Mouse (Mus musculus): ENCODE data around the gene Lsamp.

The Lsamp gene

DNA sequence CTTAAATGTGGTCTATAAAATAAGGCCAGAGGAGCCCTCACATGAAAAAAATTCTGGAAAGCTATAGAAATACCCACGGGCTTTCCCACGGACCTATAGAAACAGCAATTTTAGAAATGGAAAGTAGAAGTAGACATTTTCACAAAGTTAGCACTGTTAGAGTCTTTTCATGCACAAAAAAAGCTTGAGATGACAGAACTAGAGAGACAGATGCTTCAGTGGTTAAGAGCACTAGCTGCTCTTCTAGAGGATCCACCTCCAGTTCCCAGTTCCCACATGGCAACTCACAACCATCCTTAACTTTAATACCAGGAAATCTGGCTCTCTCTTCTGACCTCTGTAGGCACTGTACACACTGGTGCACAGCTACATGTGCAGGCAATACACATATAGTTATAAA lies 2049.3 kb downstream of the Lsamp start:
- no peak for DNase-seq (ENCODE audit: low read depth, low spot score)

DNA sequence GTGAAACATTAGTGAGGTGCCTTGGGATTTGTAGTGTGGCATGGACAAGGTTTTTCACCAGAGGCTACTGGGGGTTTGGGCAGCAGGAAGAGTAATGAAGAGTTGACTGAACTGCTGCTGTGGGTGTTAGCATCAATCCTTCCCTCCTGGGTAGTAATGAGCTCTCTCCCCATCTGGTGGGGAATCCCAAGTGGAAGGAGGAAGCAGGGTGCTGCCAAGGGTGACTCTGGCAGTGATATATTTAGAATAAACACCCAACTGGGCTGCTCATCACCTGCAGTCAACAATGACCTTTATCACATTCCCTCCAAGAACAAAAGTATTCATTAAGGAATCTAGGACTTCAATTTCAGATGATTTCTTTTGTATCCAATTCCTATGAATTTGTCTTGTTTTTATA lies 2064.0 kb downstream of the Lsamp start:
- DNase-seq (ENCODE audit: low read depth, low spot score) = no peak

DNA sequence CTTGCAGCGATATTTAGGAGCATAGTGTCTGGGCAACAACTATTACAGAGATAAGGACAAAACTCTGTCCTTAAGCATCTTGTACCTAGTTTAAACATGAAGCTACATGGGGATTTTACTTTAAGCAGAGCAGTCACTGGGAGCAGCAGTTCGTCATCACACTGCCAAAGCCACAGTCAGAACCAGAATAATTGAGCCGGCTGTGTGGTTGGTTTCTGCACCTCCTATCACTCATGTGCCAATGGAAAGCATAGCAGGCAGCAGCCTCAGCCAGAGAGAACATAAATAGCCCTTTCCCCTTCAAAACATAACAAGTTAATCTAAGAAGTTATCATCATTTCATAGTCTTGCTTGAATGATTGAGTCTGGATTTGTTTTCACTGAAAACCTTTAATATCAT lies 2075.8 kb downstream of the Lsamp start:
- no peak for DNase-seq (ENCODE audit: low read depth, low spot score)

DNA sequence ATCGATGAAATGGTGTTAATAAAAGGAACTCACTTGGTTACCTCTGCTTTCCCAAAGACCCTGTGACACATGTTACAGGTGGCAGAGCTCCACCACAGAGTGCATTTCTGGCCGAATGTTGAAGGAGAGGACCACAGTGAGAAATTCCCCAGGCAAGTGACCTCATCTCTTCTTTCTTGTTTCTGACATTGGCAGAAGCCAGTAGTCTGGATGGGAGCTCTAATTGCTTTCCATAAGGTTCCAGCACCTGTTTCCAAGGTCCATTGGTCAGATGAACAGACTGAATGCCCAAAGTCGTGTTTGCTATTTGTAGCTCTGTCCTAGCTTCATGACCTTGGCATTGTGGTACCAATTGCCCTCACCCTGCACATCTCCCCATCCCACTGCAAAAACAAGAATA lies 2090.2 kb downstream of the Lsamp start:
- no peak for DNase-seq (ENCODE audit: low read depth, low spot score)

DNA sequence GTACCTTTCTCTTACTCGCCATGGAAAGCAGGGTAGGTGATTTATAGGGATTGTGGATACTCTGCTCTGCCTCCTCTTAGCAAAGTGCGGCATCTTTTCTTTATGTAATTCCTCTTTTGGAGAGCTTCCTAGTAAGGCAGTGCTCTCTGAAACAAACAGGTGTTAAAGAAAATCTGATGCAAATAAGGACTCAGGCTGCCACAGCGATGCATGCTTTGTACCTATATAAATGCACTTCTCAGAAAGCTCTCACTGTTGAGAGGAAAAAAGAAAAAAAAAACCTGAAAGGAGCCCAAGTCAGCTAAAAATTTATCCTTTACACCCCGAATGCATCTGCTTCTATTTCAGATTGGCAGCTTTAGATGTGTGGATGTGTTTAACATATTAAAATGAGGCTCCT lies 2095.4 kb downstream of the Lsamp start:
- DNase-seq (ENCODE audit: low read depth, low spot score) = no peak

DNA sequence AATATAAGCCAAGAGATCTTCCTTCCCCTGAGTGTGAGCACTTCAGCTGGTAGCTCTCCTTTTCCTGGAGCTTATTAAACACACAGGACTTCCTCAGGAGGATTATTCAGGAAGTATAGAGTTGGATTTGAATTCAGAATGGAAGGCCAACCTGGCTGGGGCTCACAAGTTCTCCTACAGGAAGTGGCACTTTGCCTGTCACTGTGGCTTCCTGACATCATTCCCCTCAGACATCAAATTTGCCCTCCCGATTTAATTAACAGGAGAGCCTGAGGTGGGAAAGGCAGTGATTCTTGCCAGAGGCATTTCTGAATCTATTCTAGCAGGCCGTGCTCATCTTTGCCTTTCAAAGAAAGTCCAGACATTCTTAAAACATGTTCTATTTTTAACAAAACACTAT lies 2097.4 kb downstream of the Lsamp start:
- DNase-seq (ENCODE audit: low read depth, low spot score) = no peak

DNA sequence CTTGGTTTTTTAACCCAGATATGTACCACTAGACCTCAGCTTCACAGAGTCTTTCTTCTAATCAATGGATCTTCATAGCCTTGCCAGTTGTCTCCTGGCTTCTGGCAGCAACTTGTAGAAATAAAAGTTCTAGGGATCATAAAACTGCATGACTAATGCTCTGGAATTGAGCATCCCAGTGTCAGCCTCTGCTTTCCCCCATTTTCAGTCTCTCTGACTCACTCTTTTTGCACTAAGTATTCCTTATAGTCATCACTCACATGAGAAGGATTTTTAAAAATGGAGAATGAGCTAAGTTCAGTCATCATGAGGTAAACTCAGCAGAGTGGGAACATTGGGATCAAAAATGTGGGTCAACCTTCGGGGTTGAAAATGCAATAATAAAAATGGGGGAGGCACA lies 2113.3 kb downstream of the Lsamp start:
- DNase-seq (ENCODE audit: low read depth, low spot score) = no peak

DNA sequence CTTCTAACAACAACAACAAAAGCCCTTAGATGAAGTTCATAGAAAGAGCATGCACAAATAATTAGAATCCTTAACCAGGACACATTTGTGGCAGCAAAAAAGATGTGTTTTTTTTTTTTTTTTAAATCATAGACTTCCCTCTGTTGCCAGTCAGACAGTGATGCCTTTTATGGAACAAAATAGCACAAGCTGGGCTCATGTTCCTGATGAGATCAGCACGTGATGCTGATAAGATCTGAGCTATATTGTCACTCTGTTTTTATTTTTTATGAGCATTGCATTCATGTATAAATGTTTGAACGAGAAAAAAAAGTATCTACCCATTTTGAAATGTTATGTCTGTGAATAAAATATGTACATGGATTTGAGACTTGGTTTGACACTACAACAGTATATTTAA lies 2118.0 kb downstream of the Lsamp start:
- DNase-seq (ENCODE audit: low read depth, low spot score) = no peak

DNA sequence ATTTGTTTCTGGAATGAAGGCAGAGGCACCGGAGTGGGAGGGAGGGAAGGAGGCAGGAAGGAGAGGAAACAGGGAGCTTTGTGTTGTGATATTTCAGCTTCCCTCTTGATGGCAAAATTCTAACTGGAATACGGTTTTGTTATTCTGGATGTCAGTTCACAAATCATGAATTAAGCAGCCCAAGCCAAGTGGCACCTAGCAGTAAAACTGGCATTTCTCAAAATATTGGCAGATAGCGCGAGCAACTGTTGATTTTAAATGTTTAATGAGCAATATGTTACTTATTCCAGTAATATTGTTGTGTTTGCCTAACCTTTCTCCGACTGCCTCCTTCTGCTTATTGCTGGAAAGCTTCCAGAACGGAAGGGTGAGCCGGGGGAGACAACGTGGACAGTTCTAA lies 2118.5 kb downstream of the Lsamp start:
- DNase-seq (ENCODE audit: low read depth, low spot score) = no peak

DNA sequence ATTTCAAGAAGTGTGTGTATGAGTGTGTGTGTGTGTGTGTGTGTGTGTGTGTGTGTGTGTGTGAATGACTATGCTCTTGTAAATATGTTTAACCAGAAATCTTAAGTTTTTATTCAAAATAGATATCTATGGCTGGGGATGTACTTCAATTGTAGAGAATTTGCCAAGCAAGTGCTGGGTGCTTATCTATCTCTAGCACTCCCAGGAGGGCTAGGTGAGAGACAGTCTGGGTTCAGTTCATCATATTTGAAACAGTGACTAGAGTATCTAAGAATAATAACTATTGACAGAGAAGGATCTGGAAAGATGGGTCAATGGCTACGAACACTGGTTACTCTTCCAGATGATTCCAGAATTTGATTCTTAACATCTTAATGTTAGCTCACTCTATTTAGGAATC lies 2128.1 kb downstream of the Lsamp start:
- DNase-seq (ENCODE audit: low read depth, low spot score) = no peak

DNA sequence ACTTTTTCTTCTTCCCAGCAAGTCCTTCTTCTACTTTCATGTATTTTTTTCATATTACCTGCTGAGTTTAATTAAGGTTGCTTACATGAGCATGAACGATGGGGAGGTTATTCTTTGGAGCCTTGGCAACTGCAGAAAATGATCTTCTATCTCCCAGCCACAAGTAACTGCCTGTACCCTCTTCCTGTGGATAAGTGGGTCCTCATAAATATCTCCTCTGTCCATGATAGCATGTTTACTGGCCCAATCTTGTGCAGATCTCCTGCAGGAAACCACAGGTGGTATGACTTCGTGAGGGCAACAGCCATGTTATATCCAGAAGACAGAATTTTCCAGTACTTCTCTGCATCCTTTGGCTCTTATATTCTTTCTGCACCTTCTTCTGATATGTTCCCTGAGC lies 2129.1 kb downstream of the Lsamp start:
- no peak for DNase-seq (ENCODE audit: low read depth, low spot score)

DNA sequence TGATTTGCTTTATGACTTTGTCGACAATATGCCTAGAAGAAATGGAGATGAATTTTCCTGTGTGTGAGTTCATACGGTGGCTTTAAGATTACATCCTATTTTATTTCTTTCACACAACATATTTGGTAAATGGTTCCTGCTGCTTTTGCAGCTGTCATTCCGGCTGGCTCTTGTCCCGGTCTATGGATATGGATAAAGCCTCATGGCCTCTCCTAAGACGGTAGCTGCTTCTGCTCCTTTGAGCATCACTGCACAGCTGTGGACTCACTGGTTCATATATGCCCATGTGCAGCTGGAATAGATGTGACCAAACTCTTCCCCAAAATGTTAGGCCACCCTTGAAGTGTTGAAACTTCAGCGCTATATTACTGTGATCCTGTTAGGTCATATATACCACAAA lies 2137.6 kb downstream of the Lsamp start:
- DNase-seq (ENCODE audit: low read depth, low spot score) = no peak

DNA sequence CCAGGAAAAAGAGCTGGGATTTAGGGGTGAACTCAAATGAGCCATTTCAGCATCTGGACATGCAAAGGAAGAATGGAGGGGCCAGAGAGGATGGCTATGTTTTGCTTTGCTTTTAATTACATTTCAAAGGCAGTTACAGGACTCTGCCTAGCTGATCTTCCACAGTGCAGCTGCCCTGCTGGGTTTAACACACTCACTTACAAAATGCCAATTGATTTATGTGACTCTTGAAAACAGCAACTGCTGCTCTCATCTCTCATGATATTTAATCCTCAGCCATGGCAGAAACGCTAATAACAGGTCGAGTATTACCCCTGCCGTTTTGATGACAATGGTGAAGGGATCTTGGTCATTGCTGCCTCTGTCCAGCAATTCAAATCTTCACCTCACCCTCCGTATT lies 2139.7 kb downstream of the Lsamp start:
- no peak for DNase-seq (ENCODE audit: low read depth, low spot score)

DNA sequence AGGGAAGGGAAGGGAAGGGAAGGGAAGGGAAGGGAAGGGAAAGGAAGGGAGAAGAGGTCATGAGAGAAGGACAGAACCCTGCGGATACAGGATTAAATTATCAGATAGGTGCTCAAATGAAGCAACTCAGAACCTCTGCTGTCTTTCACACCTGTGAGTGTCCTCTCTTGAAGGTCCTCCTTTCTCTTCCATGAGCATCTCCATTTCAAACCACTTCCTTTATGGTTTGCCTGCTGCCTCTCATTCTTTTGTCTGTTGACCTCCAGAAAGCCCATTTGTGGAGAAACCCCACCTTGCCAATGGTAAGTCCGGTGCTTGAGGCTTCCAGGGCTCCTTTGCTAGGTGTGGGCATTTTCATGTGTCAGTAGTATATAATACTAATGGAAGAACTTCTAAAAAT lies 2141.9 kb downstream of the Lsamp start:
- DNase-seq (ENCODE audit: low read depth, low spot score) = no peak

DNA sequence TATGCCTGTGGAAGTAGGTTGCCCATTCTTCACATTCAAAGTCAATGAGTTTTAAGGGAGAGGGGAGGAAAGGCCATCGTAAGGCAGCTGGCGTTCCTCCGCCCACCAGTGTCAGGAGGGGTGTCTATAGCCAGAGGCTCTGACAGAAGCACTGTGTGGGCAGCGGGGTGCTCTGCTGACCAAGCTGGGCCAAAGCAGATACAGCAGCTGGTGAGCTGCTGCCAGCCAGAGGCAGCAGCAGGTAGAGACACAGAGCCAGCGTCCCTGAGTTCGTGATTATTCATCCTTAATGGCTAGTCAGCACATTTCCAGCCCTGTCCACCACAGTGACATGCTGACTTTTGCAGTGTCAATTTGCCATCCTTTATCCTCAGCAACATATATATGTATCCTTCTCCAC lies 2163.0 kb downstream of the Lsamp start:
- DNase-seq (ENCODE audit: low read depth, low spot score) = no peak

DNA sequence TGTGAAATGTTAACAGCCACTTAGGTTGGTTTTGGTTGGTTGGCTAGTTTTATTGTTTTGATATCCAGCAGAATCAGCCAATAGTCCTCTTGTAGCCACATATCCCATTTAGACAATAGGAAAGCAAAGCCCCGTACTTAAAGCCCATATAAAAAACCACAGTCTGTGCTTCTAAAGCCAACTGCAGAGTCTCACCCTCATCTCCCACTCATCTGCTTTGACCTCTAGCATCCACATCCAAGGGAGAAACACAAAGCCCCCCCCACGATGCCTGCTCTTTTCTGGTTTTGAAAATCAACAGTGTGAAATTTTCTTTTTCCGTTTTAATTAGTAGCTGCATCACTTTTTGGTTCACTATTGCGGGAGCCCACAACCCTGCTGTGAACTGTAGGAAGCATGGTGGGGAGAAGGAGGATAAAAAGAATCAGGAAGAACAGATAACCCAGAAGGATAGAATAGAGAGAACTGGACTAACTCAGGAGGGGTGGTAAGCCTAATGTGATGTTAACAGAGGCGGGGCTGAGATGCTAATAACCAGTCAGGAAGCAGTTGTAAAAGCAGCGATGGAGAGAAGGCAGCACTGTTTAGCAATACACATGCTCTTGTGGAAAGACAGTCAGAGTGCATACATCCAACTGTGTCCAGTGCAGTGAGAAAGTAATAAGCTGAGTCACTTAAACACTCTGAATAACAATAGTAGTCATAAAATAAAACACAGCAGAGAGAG lies 2165.2 kb downstream of the Lsamp start:
- DNase-seq (ENCODE audit: low read depth, low spot score) = no peak

DNA sequence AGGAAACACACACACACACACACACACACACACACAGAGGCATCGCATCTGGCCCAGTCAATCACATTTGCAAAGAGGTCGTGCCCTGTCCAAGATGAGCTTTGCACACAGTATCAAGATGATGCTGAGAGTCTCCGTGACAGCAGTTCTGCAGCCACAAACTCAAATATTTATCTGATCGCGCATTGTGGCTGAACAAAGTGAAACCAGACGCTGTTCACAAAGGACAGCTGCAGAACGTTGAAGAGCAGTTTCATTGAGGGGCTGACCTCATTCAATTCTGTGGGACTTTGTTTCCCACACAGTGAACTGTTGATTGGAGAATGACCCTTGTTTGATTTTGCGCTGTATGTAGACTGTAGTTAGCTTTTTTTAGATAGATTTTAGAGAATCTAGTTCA lies 2168.5 kb downstream of the Lsamp start:
- no peak for DNase-seq (ENCODE audit: low read depth, low spot score)

DNA sequence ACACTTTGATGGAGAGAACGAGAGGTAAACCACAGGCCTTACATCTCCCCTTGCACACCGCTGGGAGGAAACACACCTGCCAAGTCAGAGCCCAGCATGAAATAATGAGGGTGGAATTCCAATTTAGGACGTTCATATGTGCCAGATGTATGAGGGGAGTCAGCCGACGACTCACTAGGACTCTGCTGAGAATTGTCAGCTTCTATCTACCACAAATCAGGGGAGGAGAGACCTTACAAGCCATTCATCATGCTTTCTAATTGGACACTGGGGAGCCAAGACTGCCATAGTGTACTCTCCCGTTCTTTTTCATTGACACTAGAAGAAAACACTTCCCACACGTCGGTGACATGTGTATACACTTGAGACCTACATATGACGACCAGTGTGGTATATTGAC lies 2173.7 kb downstream of the Lsamp start:
- DNase-seq (ENCODE audit: low read depth, low spot score) = no peak

DNA sequence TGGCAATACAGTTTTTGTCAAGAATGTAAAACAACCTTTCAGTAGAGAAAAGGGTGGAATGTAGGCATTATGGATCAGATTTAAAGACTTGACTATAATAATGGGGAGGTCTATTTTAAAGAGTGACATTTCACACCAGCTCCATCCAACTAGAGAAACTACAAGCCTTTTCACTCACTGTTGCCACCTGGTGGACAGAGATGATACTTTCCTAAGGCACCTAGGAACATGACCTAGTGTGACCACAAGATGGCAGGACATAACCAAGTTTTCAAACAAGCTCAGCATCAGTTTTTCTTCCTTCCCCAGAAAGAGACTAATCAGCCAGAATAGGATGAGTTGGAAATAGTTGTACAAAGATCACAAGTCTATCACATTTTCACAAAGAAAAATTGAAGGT lies 2180.8 kb downstream of the Lsamp start:
- DNase-seq (ENCODE audit: low read depth, low spot score) = peak; percentile 31

DNA sequence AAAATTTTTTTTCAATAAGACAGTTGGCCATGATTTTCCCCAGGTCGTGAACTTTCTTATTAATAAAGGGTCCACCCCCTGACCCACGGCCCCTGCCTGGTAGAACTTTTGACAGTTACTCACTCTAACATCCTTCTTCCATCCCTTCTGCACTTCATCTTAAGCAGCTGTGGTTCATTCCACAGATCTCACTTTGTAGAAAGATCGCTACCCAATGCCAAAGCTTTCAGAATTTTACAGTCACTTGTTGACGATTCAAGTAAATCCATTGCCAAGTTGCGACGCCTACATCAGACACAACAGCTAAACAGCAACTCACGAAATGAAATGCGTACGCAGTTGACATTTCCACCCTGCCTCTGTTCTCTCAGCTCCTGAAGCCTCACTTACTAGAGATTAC lies 2184.1 kb downstream of the Lsamp start:
- DNase-seq (ENCODE audit: low read depth, low spot score) = no peak

DNA sequence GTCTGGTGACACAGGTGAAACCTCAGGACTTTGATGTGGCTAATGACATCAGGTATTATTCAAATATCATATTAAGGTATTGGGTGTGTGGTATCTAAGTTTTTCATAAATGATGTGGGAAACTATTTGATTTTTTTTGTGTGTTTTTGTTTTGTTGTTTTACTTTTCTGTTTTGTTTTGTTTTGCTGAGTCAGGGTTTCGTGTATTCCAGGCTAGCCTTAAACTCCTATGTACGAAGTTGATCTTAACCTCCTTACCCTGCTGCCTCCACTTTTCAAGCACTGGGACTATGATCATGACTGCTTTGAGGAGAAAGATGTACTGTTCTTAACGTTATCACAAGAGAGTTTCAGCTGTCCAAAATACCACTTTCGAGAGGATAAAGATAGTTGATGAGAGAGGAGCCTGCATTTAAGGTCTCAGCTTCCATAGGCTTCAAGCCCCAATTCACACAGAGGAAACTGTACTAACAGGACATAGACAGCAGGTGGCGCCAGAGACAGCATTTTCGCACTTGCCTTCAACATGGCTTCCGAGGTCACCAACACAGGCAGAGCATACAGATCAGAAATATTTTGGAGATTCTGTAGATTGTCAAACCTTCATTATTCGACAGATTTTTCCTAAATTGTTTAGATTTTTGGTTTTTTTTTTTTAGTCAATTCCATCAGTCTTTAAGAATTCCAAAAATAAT lies 2185.4 kb downstream of the Lsamp start:
- peak; percentile 17 for DNase-seq (ENCODE audit: low read depth, low spot score)

DNA sequence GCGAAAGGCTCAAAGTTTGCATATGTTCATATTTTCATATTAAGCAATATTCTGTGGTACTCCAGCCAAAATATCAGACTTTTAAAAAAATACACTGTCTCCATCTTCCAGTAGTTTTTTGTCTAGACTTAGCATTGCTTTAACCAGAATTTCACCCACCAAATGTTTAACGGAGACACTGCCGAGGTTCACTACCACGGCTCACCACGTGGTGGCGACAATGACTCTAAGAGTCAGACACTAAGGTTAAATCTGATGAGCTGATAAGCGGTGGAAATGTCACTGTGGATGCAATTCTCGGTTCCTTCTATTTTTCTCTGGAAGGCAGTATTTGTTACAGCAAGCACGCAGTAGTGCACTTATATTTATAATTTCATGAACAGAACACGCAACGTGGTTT lies 2188.3 kb downstream of the Lsamp start:
- no peak for DNase-seq (ENCODE audit: low read depth, low spot score)

DNA sequence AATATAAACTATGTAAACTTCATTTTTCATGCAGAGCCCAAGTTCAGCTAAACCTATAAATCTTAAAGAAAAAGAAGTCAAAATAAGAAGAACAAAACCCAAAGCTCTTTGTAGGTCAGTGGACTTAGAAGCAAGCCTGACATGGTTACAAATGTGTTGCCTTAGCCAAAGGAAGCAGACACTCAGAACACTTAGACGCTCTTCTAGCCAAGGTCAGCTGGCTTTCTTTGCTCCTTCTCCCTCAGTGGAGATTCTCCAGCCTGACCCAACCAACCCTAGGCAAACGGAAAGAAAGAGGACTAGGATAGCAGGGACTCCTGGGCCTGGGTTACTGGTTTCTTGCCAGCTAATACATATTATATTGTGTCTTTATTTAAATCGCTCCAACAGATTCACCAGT lies 2194.7 kb downstream of the Lsamp start:
- DNase-seq (ENCODE audit: low read depth, low spot score) = no peak

DNA sequence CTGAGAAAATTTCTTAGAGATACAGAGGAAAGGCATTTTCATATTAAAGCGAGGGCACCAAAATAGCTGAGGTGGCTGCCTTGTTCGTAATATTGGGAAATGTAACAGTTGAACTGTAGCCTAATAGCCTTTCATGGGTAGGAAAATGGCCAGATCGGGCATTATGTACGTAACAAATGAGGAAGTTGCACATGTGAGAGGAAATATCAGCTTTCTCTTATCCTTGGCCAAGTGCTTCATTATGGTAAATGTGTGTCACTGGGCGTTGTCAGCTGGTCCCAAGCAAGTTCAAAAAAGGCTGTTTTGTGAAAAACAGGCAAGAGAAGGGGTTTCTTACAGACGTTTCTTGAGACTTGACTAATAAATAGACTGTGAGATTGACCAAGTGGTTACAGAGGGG lies 2195.9 kb downstream of the Lsamp start:
- no peak for DNase-seq (ENCODE audit: low read depth, low spot score)
